Comparison of ENCODE assay signal across 19 mouse cellular contexts in the genomic region with DNA sequence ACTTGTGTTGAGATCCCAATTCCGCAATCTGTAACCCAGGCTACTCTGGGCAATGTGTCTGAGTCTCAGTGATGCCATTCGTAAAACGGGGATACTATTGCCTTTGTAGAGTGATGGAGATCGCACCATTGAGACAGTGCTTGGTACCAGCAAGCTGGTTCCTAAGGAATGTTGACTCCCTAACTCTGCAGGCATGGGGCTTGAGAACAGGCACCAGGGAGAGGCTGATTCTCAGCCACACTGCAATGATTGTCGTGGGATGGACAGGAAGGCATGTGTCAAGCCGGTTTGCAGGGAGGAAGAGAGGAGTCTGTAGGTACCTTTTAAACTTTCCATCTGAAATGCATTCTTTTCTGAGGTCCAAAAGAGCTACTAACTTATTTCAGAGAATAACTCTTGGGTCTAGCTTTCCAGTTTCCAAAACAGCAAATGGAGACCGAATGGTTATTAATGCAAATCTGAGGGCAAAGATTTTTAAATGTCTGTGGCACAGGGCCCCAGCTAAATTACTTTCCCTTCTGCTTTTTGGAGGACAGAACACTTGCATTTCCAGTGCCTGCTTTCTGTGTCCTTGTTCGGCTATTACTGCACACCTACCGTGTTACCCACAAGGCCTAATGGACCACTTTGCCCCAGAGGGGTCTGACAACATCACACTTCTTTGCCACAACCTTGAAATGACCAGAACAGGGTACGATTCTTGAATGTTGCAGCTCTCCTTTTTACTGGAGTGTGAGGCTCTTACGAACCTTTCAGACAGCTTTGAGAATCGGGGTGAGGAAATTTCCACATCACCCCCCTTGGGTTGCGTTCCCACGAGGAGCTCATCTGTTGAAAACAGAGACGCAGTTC. TPM values are rescaled to one million over a fixed set of nuclear protein-coding genes. Genes with fewer than 3 reads are reported as not detected.
"Had no signal": no experiment of that assay in that cellular context is flagged by ENCODE, and none has a peak within 500 bp of the region (broad histone marks: within the 10 kb centered on the region; RNA-seq: fewer than 3 reads in every experiment).

No protein-coding gene starts in this region.

- DNase-seq: kidney, adult 11 months; kidney, postnatal 36 days; layer of hippocampus, adult 9-11 months; layer of hippocampus, postnatal 36 days; liver; liver, embryonic 13.5 days; liver, postnatal 0 days; lung, postnatal 14 days; right cerebral cortex, adult 18-20 months; right cerebral cortex, postnatal 25 days; thymus, adult 2 months had no signal

- H3K4me3 ChIP-seq: limb, embryonic 12.5 days; liver, embryonic 13.5 days; lung, embryonic 15.5 days; midbrain, embryonic 13.5 days; myocyte; neural tube, embryonic 15.5 days had no signal

- H3K27ac ChIP-seq: limb, embryonic 12.5 days; liver, embryonic 13.5 days; lung, embryonic 15.5 days; macrophage; midbrain, embryonic 13.5 days; neural tube, embryonic 15.5 days; stomach, postnatal 0 days had no signal

RNA-seq across cellular contexts. Expression of gene Mroh2a, which starts 56.8 kb away (rescaled TPM):
- total RNA-seq: midbrain, postnatal 0 days had no signal
